Mouse (Mus musculus) erythroid progenitor cell, adult 5-6 weeks (primary cell): Measurements from ENCODE around the gene Rhot2. TPM values are rescaled to one million over a fixed set of nuclear protein-coding genes. Genes with fewer than 3 reads are reported as not detected.

Source experiments
- ATAC-seq: replicated peaks from 2 replicates; pipeline ENCODE4 v1.8.0; 2016; ENCODE audit warnings: moderate number of reproducible peaks, mild to moderate bottlenecking, moderate TSS enrichment, inconsistent platforms; ENCODE audit not compliant: poor library complexity, low FRiP score, severe bottlenecking
- total RNA-seq, 2 experiments: library from RNA; stranded (forward) in 1 of 2; stranded (reverse) in 1 of 2; fragments of 150-400 nt in 1 of 2; fragments of 186-747, 209-891 nt in 1 of 2; gene quantifications; 2 replicates each; pipeline versions ENCODE4 v1.2.3 to v1.2.4; 2015 to 2017; ENCODE audit warnings: low replicate concordance in 2 of 2

Rhot2 gene
- 34.4 and 37.1 TPM in 2 replicates for total RNA-seq (2015; ENCODE audit: low replicate concordance)
- 39.1 and 41.5 TPM in 2 replicates for total RNA-seq (2017; ENCODE audit: low replicate concordance)

- peak; percentile 92 for ATAC-seq
Observed at GRCm38 (mm10) chr17:25844396-25844901, at the start of gene Rhot2. TSS of gene Rhot2 (minus strand) at chr17:25844851.

DNA sequence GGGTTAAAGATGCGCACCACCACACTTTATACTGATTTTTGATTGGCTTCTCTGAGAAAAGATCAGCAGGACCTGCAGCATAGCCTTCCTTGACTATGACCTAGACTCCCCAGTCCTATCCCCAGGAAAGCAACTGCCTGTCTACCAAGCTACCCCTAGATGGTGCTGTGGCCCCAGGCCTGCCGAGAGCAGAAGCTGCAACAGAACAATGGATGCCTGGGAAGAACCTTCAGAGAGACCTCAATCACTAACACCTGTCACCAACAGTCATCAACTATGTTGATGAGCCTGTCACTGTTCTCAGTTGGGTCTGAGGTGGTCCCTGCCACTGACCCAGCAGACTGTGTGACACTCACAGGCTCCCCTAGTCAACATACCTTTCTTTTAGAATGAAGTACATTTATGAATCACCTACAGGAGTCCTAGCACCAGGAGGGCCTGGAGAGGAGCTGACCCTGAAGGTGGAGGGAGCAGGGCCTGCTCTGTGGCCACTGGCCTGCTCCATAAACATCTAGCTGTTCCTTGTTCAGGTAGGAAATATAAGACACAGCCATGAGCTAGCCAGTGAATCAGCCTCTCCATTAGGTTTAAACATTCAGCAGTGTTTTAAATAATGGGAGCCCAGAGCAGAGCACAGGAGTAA is 49.4 kb upstream of the Rhot2 start:
- peak; percentile 92 for ATAC-seq

DNA sequence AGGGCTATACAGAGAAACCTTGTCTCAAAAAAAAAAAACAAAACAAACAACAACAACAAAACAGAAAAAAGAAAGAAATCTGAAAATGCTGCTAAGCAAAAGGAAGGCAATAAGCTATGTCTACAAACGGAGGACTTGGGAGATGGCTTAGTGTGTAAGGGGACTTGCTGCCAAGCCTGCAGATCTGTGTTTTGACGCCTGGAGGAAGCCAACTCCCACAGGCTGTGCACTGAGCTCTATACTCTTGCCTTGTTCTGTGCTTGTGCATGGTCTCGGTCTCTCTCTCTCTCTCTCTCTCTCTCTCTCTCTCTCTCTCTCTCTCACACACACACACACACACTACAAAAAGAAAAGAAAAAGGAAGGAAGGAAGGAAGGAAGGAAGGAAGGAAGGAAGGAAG is 44.2 kb upstream of the Rhot2 start:
- no peak for ATAC-seq

DNA sequence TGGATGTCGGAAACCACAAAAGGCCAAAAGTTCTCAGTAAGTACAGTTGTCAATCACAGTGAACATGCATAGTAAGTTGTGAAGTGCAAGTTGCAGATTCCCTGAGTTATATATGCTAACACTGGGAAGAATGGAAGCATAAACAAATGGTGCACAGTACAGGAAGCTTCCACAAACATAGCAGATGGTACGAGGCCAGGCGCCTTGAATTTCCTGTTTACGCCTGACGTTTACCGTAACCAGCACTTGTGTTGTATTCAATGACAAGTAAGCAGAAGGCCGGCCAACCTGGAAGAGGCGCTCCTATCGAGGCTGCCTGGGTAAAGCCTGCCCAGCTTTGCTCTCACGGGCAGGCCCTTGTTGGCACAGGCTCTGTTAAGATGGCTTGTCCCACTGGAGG is 42.8 kb upstream of the Rhot2 start:
- no peak for ATAC-seq

GRCm38 (mm10) chr17:25886806-25887205 is 42.2 kb upstream of the Rhot2 start:
- ATAC-seq = no peak

GRCm38 (mm10) chr17:25885636-25886035 is 41.0 kb upstream of the Rhot2 start:
- peak; percentile 62 for ATAC-seq

DNA sequence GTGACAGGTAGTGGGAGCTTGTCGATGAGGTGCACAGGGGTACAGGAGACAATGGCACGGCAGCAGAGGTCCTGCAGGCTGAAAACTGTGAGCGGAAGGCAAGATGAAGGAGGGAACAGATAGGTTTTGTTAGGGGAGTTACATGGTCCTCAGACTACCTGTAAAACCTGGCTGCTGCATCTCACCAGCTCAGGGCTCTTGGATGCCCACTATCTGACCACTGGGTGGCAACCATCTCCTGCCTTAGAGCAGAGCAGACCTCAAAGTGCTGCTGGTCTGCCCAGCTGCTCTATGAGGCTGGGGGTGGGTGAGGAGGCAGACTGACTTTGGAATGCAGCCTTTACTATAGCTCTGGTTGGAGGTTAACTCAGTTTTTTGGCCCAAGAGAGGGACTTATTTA is 39.2 kb upstream of the Rhot2 start:
- ATAC-seq = no peak

- ATAC-seq = no peak
Observed at GRCm38 (mm10) chr17:25883268-25883667, 38.6 kb upstream of the Rhot2 start.

- ATAC-seq = no peak
Observed at GRCm38 (mm10) chr17:25882306-25882705, 37.7 kb upstream of the Rhot2 start.

DNA sequence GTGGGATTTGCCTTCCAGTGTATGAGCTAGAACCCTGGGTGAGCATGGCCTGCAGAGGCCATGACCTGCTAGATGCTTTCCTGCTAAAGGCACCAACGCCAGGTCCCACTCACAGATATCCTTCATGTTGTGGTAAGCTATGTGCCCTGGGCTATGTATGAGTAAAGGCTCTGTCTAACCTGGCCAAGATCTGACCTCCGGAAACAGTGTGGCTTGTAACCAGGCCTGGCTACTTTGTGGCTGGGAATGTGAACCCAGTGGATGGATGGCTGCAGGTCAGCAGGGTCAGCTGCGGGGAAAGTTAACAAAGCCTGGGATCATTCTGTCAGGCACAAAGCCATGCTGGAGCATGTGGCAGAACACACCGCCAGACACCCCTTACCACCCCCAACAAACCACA is 37.0 kb upstream of the Rhot2 start:
- ATAC-seq = no peak

- ATAC-seq = no peak
Observed at GRCm38 (mm10) chr17:25880913-25881641, 36.4 kb upstream of the Rhot2 start.

DNA sequence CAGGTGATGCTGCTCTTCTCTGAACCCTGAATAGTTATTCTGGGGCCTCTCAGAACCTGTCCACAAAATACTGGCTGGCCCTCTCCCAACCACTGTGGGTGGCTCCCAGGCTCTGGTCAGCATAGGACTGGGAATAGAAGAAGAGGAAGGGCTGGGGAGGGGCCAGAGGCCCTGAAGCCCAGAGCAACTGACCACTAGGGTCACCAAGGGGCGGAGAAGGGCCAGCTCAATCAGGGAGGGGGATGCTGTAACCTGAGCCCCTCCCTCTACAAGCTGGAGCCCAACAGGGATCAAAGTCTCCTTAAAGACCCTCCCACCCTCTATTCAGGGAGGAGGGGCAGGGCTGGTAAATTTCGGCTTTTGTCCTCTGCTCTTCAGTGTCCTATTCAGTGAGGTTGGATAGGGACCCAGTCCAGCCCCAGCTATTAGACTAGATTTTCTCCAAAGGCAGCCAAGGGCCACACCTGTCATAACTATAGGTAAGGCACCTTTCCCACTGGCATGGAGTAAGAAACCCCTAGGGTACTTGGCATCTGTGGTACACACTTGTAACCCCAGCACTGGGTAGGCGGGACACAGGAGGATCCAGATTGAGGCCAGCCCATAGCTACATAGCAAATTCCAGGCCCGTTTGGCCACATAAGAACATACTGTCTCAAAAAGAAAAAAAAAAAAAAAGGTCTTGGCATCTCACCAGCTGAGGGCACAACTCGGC is 35.7 kb upstream of the Rhot2 start, which contains the start of gene Wfikkn1:
TSS of gene Wfikkn1 (minus strand) at position 663 of the 715 bp plus-strand sequence.
- ATAC-seq = no peak

DNA sequence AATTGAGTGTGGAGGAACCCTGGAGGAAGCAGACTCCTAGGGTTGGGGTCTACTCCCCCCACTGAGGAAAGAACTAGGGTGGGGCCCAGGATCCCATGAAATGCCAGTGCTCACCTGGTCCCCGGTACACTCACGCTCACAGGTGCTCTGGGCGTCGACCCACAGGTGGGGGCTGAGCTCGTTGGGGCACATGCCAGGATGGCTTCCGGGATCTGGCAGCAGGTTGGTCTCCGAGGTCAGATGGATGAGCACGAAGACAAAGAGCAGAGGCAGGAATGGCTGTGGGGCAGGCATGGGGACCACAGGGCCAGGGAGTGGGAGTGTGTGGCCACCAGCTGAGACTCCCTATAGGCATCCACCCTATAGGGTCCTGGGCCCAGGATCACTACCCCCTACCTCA is 35.1 kb upstream of the Rhot2 start:
- no peak for ATAC-seq

DNA sequence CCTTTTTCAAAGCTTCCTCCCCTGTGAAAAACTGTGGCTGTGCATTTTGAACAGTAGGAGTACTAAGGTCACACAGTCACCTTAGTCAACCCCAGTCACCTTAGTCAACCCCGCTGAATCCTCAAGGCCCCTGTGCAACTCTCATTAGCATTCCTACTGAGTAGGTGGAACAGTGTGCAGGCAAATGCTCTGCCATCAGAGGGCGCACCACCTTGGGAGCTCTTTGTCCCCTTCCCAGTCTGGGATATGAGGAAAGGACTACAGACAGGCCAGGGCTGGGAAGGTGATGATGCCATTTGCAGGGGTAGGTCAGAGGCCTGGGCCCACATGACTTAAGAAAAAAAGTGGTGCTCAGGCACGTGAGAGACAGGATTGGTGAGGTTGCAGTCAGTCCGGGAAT is 34.6 kb upstream of the Rhot2 start:
- no peak for ATAC-seq

DNA sequence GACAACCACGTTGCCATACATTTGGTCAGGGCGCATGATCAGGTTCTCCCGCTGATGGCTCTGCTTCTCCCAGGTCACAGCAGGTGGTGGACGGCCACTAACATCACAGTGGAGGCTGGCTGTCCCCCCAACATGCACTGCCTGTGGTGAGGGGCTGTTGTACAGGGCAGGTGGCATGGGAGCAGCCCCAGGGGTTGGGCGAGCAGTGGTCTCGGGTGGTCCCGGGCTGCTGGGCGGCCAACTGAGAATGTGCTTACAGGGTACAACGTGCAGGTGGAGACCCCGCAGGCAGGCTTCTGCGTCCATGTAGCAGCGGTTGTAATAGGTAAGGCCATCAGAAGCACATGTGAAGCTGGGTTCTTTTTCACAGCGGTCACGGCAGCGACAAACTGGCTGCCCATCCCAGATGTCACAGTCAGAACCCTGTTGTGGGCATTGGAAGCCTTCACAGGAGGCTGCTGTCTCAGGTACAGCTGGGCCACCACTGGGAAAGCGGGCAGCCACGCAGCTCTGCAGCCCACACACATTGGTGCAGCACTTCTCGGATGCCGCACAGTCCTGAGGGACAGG is 34.0 kb upstream of the Rhot2 start:
- no peak for ATAC-seq

DNA sequence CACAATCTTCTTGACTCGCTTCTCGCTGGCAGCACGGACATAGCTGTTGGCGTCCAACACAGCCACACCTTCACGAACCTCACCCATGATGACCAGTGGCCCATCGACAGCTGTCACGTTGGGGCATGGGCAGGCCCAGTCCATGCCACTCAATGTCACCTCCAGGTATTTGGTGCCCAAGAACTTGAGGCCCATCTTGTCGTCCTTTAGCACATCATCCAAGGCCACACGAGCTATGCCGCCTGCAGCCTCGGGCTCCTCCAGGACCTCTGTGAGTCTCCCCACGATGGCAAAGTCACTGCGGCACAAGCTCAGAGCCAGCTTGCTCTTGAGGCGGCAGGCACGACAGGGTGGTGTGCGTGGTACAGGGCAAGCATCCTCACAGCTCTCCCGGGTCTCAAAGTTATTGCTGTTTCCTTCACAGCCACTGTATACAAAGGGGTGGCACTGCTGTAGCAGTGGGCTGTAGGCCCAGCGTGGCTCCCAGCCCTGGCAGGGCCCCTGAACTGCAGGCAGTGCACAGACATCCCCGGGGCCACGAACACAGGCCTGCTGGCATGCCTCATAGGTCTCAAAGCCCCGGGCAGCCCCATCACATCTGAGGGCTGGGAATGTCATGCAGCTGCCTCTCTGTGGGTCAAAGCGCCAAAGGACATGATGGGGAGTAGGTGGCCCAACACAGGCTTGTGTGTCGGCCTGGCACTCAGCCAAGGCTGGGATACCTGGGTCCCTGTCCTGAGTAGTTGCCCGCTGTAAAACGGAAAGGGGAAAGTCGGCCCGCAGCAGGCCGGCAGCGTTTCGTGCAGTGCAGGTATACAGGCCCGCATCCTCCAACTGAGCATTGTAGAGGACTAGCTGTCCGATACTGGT is 33.3 kb upstream of the Rhot2 start:
- ATAC-seq = no peak

GRCm38 (mm10) chr17:25877025-25877424 is 32.4 kb upstream of the Rhot2 start:
- ATAC-seq = no peak

DNA sequence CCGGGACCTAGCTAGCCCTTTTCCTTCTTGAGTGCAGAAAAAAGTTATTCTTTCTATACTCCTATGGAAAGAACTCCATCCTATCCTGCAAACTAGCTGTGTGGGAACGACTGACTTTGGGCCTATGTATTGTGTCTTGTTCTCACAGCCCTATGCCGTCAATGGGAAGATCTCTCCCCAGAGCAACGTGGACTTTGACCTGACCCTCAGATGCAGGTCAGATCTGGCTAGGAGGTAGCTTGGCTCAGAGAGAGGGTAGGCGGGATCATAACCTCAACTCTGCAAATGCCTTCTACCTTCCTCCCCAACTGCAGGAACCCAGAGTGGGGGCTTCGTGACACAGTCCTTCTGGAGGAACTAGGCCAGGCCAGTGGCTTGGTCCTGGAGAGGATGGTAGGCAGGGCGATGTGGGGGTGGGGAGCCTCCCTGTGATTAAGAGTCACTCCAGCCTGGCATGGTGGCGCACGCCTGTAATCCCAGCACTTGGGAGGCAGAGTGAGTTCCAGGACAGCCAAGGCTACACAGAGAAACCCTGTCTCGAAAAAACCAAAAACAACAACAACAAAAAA is 31.8 kb upstream of the Rhot2 start:
- no peak for ATAC-seq
